Mouse (Mus musculus) adrenal gland, postnatal 10 days (tissue): Measurements from ENCODE around the gene Olfr1143. TPM values are rescaled to one million over a fixed set of nuclear protein-coding genes. Genes with fewer than 3 reads are reported as not detected.

Experiments
- DNase-seq: peaks from one replicate; pipeline ENCODE4 v3.0.0; 2021; ENCODE audit warnings: mixed read lengths
- long read RNA-seq, 2 experiments: library from polyadenylated mRNA; stranded (forward); transcript quantifications; one replicate each; pipeline ENCODE4 v2.0.0; 2021
- total RNA-seq, 2 experiments: library from RNA; stranded (reverse); gene quantifications; 2 replicates each; pipeline ENCODE4 v1.2.3; 2021

Gene Olfr1143
- total RNA-seq, result not detected
- long read RNA-seq, experiment 1, result 0 reads
- long read RNA-seq, experiment 2, result 0 reads

DNA sequence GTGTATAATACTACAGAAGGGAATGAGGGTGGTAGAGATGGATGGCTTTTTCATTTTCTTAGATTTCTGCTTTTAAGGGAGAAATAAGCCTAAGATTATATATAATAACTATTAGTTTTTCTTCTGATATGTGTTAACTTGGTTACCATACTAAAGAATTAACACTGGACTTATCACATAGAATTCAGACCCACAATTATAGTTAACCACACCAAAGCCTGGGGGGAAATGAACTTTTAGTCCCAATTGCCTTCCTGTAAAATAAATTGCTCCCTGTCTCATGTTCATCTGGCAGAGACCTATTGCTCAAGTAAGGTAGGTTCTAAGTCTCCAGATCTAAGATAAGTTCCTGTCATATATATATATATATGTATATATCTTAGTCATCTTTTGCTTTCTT, at the start of gene Olfr1143:
Gene Olfr1143, plus strand, starts transcription at position 301 of the 400 bp plus-strand sequence.
- no peak for DNase-seq

DNA sequence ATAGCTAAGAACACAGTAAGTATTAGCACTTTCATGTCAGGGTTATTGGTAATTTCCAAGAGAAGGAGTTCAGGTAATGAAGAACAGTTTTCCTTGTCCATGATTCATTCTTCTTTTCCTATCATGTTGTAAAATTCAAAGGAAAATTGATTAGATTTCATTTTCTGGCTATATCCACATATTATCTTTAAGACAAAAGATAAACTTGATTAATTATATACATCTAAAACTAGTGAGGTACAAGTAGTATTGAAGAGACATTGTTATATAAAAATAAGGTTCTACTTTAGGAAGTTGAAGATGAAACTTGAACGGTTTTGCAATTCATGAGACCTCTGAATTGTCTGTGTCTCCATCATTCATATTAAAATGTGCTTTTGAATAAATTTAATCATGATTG, 46.5 kb upstream of the Olfr1143 start, which contains the start of gene Olfr1141:
Gene Olfr1141, minus strand, starts transcription at position 101 of the 400 bp plus-strand sequence.
- no peak for DNase-seq

DNA sequence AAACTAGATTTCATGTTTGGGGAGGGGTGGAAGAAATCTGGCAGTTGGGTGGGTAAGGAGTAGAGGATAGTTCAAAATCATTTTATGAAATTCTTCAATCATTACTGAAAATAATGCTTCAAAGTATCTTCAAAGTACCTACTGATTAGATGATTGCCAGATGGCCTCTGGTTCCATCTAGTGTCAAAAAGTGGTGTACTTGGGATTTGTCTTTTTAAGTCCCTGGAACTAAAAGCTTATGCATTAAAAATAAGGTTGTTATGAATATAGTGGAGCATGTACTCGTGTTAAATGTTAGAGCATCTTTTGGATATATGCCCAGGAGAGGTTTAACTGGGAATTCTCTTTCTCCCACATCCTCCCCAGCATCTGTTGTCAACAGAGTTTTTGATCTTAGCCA, 24.2 kb upstream of the Olfr1143 start:
- no peak for DNase-seq

DNA sequence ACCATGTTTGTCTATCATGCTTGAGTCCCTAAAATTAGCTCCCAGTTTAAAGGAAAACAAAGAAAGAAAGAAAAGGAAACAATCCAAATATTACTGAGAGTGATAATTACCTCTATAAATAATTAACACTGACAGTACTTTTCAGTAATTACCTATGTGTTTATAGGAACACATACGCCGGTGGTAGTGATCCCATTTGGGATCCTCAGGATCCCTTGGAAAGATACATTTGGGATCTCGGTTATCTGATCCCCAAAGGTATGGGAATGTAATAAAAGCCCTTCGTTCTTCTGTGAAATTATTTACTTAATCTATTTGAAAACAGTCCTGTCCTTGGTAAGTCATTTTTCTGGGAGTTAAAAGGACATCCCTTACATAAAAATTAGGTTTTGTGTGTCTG, 21.2 kb upstream of the Olfr1143 start, which contains the start of gene Olfr152:
Gene Olfr152, plus strand, starts transcription at position 301 of the 400 bp plus-strand sequence.
- no peak for DNase-seq

DNA sequence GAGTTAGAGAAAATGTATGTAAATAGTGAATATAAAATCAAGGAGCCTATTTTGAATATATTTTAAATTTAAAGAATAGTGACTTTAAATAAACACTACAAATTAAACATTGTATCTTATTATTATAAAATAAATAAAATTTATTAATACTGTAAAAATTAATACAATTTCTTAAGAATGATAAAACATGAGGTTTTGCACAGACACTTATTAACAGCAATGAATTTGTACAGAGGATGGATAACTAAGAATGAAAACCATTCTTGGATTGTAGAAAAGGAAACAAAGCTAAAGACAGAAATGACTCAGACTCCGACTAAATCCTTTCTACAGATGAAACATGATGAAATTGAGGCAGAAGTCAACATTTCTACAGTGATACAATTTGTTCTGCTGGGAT, 9.1 kb downstream of the Olfr1143 start, which contains the start of gene Olfr1145:
Gene Olfr1145, plus strand, starts transcription at position 301 of the 400 bp plus-strand sequence.
- DNase-seq, result no peak

DNA sequence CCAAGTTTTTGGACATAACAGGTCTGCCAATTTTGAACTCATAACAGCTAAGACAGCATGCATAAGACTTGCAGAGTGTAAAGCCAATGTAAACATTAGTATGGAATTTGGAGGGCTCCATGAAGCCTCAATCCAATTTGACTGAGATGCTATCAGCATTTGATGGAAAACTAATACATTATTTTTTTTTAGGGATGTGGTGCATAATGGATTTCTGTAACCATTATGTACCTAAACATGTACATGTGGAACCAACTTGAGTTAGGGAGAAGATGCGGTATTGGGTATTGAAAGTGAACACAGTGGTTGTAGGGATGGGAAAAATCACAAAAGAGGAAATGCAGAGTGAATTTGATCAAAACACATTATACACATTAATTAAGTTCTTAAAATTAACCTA, 29.8 kb downstream of the Olfr1143 start, which contains the start of gene Olfr1148:
Gene Olfr1148, plus strand, starts transcription at position 301 of the 400 bp plus-strand sequence.
- DNase-seq, result no peak

DNA sequence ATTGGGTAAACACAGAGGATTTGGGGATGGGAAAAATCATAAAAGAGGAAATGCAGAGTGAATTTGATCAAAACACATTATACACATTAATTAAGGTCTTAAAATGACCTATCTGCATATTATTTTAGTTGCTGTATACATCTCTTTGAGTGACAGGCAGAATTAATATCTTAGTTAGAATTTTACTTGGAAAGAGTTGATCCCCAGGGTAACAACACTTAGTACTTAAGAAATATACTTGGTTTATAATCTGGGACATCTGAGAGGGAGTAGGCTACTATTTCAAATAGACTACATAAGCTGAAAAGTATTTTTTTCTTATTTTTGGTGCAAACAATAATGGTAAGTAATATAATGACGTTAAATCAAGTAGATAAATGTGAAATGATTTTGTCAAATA, 43.3 kb downstream of the Olfr1143 start, which contains the start of gene Olfr1150-ps1:
Gene Olfr1150-ps1, plus strand, starts transcription at position 301 of the 400 bp plus-strand sequence.
- DNase-seq, result no peak

Other genes with a start within 250 kb of the Olfr1143 start
- not detected for gene Olfr1129, start 226.7 kb upstream of the Olfr1143 start, total RNA-seq
- gene Olfr1130, start 194.4 kb upstream of the Olfr1143 start, total RNA-seq, result not detected
- not detected for gene Olfr1131, start 173.5 kb upstream of the Olfr1143 start, total RNA-seq
- gene Olfr1132, start 163.1 kb upstream of the Olfr1143 start, total RNA-seq, result not detected
- not detected for gene Olfr1133, start 153.2 kb upstream of the Olfr1143 start, total RNA-seq
- gene Olfr1134, start 142.1 kb upstream of the Olfr1143 start, total RNA-seq, result not detected
- gene Olfr1135, start 126.9 kb upstream of the Olfr1143 start, total RNA-seq, result not detected
- gene Olfr1136, start 106.6 kb upstream of the Olfr1143 start, total RNA-seq, result not detected
- gene Olfr1137, start 87.4 kb upstream of the Olfr1143 start, total RNA-seq, result not detected
- gene Olfr1138, start 60.6 kb upstream of the Olfr1143 start, total RNA-seq, result not detected
- gene Olfr1140, start 56.8 kb upstream of the Olfr1143 start, total RNA-seq, result not detected
- gene Olfr1141, start 46.6 kb upstream of the Olfr1143 start, total RNA-seq, result not detected
- not detected for gene Olfr152, start 21.1 kb upstream of the Olfr1143 start, total RNA-seq
- not detected for gene Olfr1145, start 9.2 kb downstream of the Olfr1143 start, total RNA-seq
- gene Olfr1148, start 29.9 kb downstream of the Olfr1143 start, total RNA-seq, result not detected
- gene Olfr1150-ps1, start 43.4 kb downstream of the Olfr1143 start, total RNA-seq, result not detected
- not detected for gene Olfr1151, start 55.3 kb downstream of the Olfr1143 start, total RNA-seq
- gene Olfr1152, start 65.9 kb downstream of the Olfr1143 start, total RNA-seq, result not detected
- not detected for gene Olfr1153, start 94.4 kb downstream of the Olfr1143 start, total RNA-seq
- gene Olfr1154, start 104.6 kb downstream of the Olfr1143 start, total RNA-seq, result not detected
- not detected for gene Olfr1155, start 144.5 kb downstream of the Olfr1143 start, total RNA-seq
- not detected for gene Olfr1156, start 152.5 kb downstream of the Olfr1143 start, total RNA-seq
- not detected for gene Olfr1157, start 167.7 kb downstream of the Olfr1143 start, total RNA-seq
- gene Olfr74, start 174.1 kb downstream of the Olfr1143 start, total RNA-seq, result not detected
- gene Olfr1158, start 189.5 kb downstream of the Olfr1143 start, total RNA-seq, result not detected
- gene Olfr1160, start 207.7 kb downstream of the Olfr1143 start, total RNA-seq, result not detected
- gene Olfr1161, start 222.2 kb downstream of the Olfr1143 start, total RNA-seq, result not detected
- gene Olfr73, start 237.1 kb downstream of the Olfr1143 start, total RNA-seq, result not detected